Mouse (Mus musculus) liver, embryonic 11.5 days (tissue): ENCODE results near the gene Ptprd. TPM values are rescaled to one million over a fixed set of nuclear protein-coding genes. Genes with fewer than 3 reads are reported as not detected.

ENCODE experiments used
- ATAC-seq: fragments of 200-750 bp; cut with Nextera tagmentation; replicated peaks from 2 replicates; pipeline ENCODE4 v1.8.0; 2017; ENCODE audit warnings: moderate number of reproducible peaks, mild to moderate bottlenecking, moderate TSS enrichment, moderate library complexity; ENCODE audit not compliant: low FRiP score
- DNase-seq: peaks from one replicate; pipeline ENCODE4 v3.0.0-alpha.2; 2017; ENCODE audit warnings: low spot score
- H3K27ac ChIP-seq: fragments of 300-500 bp; sonication (generic); 2 replicates; pipeline ENCODE4 v1.5.1; 2014; ENCODE audit warnings: mild to moderate bottlenecking, low read depth, low read length, control low read depth
- H3K27me3 ChIP-seq: fragments of 300-500 bp; sonication (generic); replicated peaks from 2 replicates; pipeline ENCODE4 v1.6.1; 2014; ENCODE audit warnings: low read length, mixed read lengths; ENCODE audit not compliant: control insufficient read depth, insufficient read depth
- H3K36me3 ChIP-seq: fragments of 300-500 bp; sonication (generic); 2 replicates; pipeline ENCODE4 v1.6.1; 2014; ENCODE audit warnings: mild to moderate bottlenecking, low read length, moderate library complexity, mixed read lengths; ENCODE audit not compliant: control insufficient read depth, insufficient read depth
- H3K4me1 ChIP-seq: fragments of 300-500 bp; sonication (generic); replicated peaks from 2 replicates; pipeline ENCODE4 v1.6.1; 2014; ENCODE audit warnings: low read length, mixed read lengths; ENCODE audit not compliant: control insufficient read depth, insufficient read depth
- H3K4me2 ChIP-seq: fragments of 300-500 bp; sonication (generic); 2 replicates; pipeline ENCODE4 v1.6.1; 2014; ENCODE audit warnings: mild to moderate bottlenecking, control low read depth, moderate library complexity
- H3K4me3 ChIP-seq: fragments of 300-500 bp; sonication (generic); 2 replicates; pipeline ENCODE4 v1.5.1; 2014; ENCODE audit warnings: low read depth, low read length, control low read depth
- H3K9ac ChIP-seq: fragments of 300-500 bp; sonication (generic); 2 replicates; pipeline ENCODE4 v1.6.1; 2014; ENCODE audit warnings: low read depth, low read length, control low read depth
- H3K9me3 ChIP-seq: fragments of 300-500 bp; sonication (generic); 2 replicates; pipeline ENCODE4 v1.6.1; 2016; ENCODE audit warnings: low read length, inconsistent platforms, mixed read lengths; ENCODE audit not compliant: control insufficient read depth
- WGBS: fragments of 180-500 bp; shearing (Covaris S2); extraction: QIAGEN DNeasy Blood & Tissue Kit; methylation state at CpG from one replicate; pipeline ENCODE4 v1.1.7; 2014; 5-methylcytosine and 5-hydroxymethylcytosine counted together
- polyA plus RNA-seq: library from polyadenylated mRNA; unstranded; fragments of >200 nt; fragmentation: Nextera tagmentation; extraction: Ambion mirVana; gene quantifications from 2 replicates; pipeline ENCODE4 v1.2.1, GENCODE M21; 2014

Ptprd gene
- polyA plus RNA-seq, 1 experiment from 2014 or later, result 8.4 TPM

DNA sequence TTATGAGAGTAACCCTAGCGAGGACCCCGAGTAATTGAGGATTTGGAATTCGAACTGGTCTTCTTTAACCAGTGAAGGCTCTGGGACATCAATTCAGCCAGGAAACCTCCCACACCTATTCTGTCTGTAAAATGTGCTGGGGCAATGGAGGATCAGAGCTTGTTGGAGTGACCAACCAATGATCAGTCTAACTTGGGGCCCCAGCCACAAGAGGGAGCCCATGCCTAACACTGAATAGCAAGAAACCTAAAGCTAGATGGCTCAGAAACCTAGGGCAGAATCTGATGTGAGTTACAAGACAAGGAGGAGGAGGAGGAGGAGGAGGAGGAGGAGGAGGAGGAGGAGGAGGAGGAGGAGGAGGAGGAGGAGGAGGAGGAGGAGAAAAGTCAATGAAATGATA, 1128.6 kb downstream of the Ptprd start:
- no peak for DNase-seq
- ATAC-seq, result no peak
- no peaks in the 10 kb centered on the region for H3K36me3 ChIP-seq
- H3K27ac ChIP-seq, result no peak overlapping the region
- no peak overlapping the region for H3K9ac ChIP-seq
- H3K9me3 ChIP-seq, result no peaks in the 10 kb centered on the region
- no peak overlapping the region for H3K4me3 ChIP-seq
- no peaks in the 10 kb centered on the region for H3K4me1 ChIP-seq
- H3K27me3 ChIP-seq, result no peaks in the 10 kb centered on the region
- H3K4me2 ChIP-seq, result no peak overlapping the region
- WGBS, result 52% methylated on average over 3 of the region's 3 CpGs

DNA sequence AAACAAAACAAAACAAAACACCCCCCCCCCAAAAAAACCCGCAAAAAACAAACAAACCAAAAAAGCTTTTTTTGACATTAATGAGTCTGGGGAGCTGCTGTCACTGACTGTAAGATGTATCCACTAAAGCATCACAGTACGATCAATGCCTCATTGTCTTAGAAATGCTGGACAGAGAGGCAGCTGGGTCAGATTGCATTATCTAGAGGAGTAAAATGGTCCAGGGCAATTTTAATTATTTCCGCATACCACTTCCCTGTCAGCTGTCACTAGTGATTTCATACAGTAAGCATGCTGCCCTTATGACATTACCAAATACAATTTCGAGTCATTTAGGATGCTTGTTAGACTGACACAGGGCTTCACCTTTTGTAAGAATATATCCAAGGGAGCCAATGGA, 1134.2 kb downstream of the Ptprd start:
- ATAC-seq, result no peak
- no peaks in the 10 kb centered on the region for H3K9me3 ChIP-seq
- 76% methylated on average over 4 of the region's 4 CpGs for WGBS
- H3K36me3 ChIP-seq, result no peaks in the 10 kb centered on the region
- DNase-seq, result no peak
- H3K27me3 ChIP-seq, result no peaks in the 10 kb centered on the region
- H3K27ac ChIP-seq, result no peak overlapping the region
- H3K4me1 ChIP-seq, result no peaks in the 10 kb centered on the region
- H3K4me2 ChIP-seq, result no peak overlapping the region
- no peak overlapping the region for H3K4me3 ChIP-seq
- H3K9ac ChIP-seq, result no peak overlapping the region

DNA sequence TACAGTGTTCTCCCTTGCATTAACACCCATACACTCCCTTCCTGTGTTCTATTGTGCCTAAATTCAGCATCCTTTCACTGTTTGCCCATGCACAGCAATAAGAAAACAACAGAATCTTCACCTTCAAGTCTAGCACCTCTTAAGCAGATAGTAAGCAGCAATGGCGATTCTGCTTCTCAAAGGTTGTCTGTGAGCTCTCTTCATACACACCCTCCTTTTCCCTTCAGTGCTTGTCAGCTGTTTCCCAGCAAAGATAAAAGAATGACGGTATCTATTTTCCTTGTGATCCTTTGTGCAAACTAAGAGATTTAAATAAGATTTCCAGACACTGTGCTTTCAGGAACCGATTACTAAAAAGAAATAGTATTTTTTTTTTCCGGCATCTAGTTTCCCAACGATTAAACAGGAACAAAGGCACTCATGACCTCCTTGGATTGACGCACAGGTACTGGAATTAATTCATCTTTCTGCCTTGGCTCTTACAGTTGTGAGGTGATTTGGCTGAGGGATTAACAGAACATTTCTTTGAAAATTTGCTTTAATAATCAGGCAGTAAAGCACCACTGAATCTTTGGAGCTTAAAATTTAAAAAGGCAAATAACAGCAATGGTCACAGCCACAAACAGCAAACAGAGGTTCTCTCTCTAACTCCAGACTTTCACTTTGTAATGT, 1161.1 kb downstream of the Ptprd start:
- H3K27ac ChIP-seq, result no peak overlapping the region
- no peak overlapping the region for H3K9ac ChIP-seq
- H3K27me3 ChIP-seq, result no peaks in the 10 kb centered on the region
- no peaks in the 10 kb centered on the region for H3K36me3 ChIP-seq
- no peak for ATAC-seq
- H3K4me2 ChIP-seq, result no peak overlapping the region
- no peak for DNase-seq
- H3K4me1 ChIP-seq, result no peaks in the 10 kb centered on the region
- WGBS, result 69% methylated on average over 6 of the region's 6 CpGs
- H3K4me3 ChIP-seq, result no peak overlapping the region
- H3K9me3 ChIP-seq, result no peaks in the 10 kb centered on the region

DNA sequence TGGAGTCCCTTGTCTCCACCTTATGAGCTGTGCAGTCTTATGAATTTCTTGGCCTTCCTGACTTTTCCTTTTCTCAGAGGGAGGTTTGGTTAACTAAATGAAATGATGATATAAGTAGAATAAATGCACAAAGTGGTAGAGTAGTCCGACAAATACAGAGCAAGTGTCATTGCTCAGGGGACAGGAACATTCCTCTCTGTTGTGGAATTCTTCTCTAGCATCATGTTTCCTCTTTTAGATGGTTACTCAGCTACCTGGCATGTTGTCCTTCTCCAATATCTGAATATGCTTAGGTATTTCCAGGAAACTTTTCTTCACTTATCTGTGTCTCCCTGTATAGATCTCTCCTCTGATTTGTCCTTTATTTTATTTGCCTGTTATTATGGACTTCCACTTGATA, 1207.3 kb downstream of the Ptprd start:
- Histone ChIP-seq H3K9me3 (no peaks in the 10 kb centered on the region), H3K27ac (no peak overlapping the region), H3K4me3 (no peak overlapping the region), H3K27me3 (no peaks in the 10 kb centered on the region), H3K36me3 (no peaks in the 10 kb centered on the region), H3K4me2 (no peak overlapping the region), H3K9ac (no peak overlapping the region), H3K4me1 (no peaks in the 10 kb centered on the region)
- no peak for DNase-seq
- ATAC-seq, result no peak
- 94% methylated on average over 1 of the region's 1 CpGs for WGBS

DNA sequence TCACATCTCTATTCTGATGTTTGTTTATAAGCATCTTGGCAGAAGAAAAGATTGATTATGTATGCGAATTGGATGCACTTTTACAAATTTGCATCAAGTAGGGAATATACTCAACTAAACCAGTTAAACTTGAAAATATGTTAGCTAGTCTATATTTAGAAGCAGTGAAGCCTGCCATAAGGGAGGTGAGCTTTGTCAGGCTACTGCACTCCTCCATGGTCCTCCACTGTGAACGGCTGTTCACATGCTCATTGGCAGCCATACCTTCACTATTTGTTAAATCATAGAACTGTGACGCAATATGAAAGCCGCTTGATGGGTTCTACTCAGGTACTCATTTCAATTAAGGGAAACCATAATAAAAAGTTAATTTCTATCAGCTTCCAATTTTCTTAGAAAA, 1215.6 kb downstream of the Ptprd start:
- H3K27ac ChIP-seq, result no peak overlapping the region
- H3K4me3 ChIP-seq, result no peak overlapping the region
- no peak overlapping the region for H3K9ac ChIP-seq
- no peaks in the 10 kb centered on the region for H3K27me3 ChIP-seq
- H3K36me3 ChIP-seq, result no peaks in the 10 kb centered on the region
- DNase-seq (no peak), ATAC-seq (no peak)
- H3K4me1 ChIP-seq, result no peaks in the 10 kb centered on the region
- H3K9me3 ChIP-seq, result no peaks in the 10 kb centered on the region
- H3K4me2 ChIP-seq, result no peak overlapping the region
- WGBS, result 96% methylated on average over 4 of the region's 4 CpGs

DNA sequence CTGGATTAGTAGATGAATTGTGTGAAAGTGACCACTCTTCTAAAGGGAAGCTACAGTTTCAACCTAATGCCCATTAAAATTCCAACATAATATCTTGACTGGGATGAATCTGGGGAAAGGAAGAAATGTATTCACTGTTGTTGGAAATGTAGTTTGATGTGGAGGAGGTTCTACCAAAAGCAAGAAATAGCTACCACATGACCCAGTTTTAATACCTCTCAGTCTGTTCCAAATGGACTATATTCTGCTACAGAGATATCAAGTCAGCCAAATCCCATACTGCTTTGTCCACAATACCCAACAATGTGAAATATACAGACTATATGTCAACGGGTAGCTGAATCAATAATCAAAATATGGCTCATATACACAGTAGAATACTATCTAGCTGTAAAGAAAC, 1221.8 kb downstream of the Ptprd start:
- no peak overlapping the region for H3K4me2 ChIP-seq
- H3K4me3 ChIP-seq, result no peak overlapping the region
- 74% methylated on average over 1 of the region's 1 CpGs for WGBS
- H3K27me3 ChIP-seq, result no peaks in the 10 kb centered on the region
- no peak for DNase-seq
- ATAC-seq, result no peak
- H3K9ac ChIP-seq, result no peak overlapping the region
- H3K27ac ChIP-seq, result no peak overlapping the region
- H3K36me3 ChIP-seq, result no peaks in the 10 kb centered on the region
- no peaks in the 10 kb centered on the region for H3K9me3 ChIP-seq
- no peaks in the 10 kb centered on the region for H3K4me1 ChIP-seq

DNA sequence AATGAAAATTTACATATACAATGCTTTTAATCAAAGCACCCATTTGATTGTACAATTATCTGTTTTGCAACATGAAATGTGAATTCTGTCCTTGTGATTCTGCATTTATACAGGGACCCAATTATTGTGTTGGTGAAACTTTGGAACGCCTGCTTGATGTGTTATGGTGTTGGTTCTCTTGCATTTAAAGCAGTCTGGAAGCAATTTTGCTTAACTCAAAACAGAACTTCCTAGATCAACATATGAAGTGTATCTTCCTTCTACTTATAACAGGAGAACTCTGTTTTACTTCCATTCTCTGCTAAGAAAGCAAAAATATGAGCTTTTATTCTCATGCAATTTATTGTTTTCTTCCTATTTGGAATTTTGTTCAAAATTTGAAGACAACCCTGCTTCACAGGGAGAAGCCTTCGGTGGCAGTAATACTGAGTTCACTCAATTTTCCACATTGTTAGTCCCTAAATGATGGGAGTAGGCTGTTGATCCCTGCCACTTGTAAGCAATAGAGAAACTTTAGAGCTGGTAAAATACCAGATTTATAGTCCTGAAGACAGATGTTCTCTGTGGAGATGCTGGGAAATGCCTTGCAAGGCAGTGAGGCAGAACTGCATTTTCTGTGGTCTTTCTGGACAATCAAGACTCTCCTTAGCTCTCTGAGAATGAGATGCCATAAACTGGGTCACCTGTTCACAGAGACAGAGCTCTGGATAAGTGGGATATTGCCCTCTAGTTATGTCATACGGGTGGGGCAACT, 1234.5 kb downstream of the Ptprd start:
- DNase-seq, result no peak
- no peak for ATAC-seq
- WGBS, result 70% methylated on average over 3 of the region's 3 CpGs

DNA sequence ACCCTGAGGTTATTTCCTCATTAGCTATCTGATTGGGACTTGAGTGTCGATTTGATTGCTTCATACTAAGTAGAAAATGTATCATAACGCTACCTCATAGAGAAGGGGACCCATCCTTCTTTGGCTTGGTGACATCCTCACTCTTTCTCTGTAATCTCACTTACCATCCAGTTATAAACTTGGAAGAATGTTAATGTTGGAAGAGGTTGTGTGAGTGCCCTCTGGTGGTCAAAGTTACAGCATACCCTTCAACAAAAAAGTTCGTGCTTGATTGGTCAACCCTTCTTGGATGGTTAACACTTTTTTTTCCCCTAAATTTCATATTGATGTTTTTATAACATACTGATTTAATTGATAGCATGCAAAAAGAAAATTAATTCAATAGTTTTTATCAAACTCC, 1263.5 kb downstream of the Ptprd start:
- no peaks in the 10 kb centered on the region for H3K27me3 ChIP-seq
- ATAC-seq, result no peak
- no peak overlapping the region for H3K9ac ChIP-seq
- no peak overlapping the region for H3K27ac ChIP-seq
- H3K4me3 ChIP-seq, result no peak overlapping the region
- no peak overlapping the region for H3K4me2 ChIP-seq
- no peaks in the 10 kb centered on the region for H3K9me3 ChIP-seq
- H3K4me1 ChIP-seq, result no peaks in the 10 kb centered on the region
- 60% methylated on average over 3 of the region's 3 CpGs for WGBS
- no peak for DNase-seq
- no peaks in the 10 kb centered on the region for H3K36me3 ChIP-seq

More for the DNA sequence above, 1234.5 kb downstream of the Ptprd start:
- no peak overlapping the region for H3K27ac ChIP-seq
- no peak overlapping the region for H3K4me3 ChIP-seq
- no peaks in the 10 kb centered on the region for H3K36me3 ChIP-seq
- no peaks in the 10 kb centered on the region for H3K27me3 ChIP-seq
- no peaks in the 10 kb centered on the region for H3K9me3 ChIP-seq
- no peak overlapping the region for H3K4me2 ChIP-seq
- H3K4me1 ChIP-seq, result no peaks in the 10 kb centered on the region
- no peak overlapping the region for H3K9ac ChIP-seq
